Mouse (Mus musculus): ENCODE measurements at regions not wholly inside any gene's neighbourhood (a gene's known extent, or its start where the extent isn't known, plus 50 kb on each side); places are given as distances from the start of the nearest gene placed in this dataset.

DNA sequence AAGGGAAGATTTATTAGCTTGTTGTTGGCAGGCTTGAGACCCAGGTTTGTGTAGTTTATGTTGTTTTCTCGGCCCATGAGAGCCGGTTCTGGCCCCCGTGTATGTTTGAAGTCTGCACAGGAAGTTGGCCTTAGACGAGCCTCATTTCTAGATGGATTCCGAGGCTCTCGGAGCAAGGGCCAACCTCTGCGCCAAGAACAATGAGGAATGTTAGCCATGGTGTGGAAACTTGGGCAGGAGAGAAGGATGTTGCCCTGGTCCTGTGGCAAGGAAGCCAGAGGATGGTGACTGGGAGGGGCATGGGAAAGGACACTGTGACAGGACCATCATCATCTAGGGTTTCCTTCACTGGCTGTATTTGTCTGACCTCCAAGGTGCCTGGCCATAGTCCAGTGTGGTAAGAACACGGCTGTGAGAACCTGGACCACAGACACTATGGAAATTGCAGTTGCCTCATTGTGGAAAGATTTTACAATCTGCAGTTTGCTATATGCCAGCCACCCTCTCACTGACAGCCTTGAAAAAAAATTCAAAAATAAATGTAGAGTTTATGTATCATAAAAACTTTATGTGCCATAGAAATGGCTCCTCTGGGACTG lies 198.9 kb upstream of the Pik3r1 start:
- Histone ChIP-seq H3K9ac (replicated peaks) (no peak overlapping the region), H3K36me3 (no peaks in the 10 kb centered on the region), H3K4me2 (replicated peaks) (no peak overlapping the region), H3K27me3 (no peaks in the 10 kb centered on the region), H3K9me3 (no peaks in the 10 kb centered on the region), H3K27ac (replicated peaks) (no peak overlapping the region), H3K4me3 (no peak overlapping the region), H3K4me1 (no peaks in the 10 kb centered on the region)
- ATAC-seq (ENCODE audit: low FRiP score, low read depth), result no peak
- WGBS, result 91% methylated on average over 8 of the region's 8 CpGs

- no peak overlapping the region for H3K27ac ChIP-seq (replicated peaks)
- ATAC-seq (ENCODE audit: low FRiP score, low read depth), result no peak
- no peak overlapping the region for H3K4me3 ChIP-seq
- H3K36me3 ChIP-seq, result no peaks in the 10 kb centered on the region
- WGBS, result 66% methylated on average over 4 of the region's 4 CpGs
- H3K9ac ChIP-seq (replicated peaks), result no peak overlapping the region
- H3K4me2 ChIP-seq (replicated peaks), result no peak overlapping the region
- H3K27me3 ChIP-seq, result no peaks in the 10 kb centered on the region
- H3K4me1 ChIP-seq, result no peaks in the 10 kb centered on the region
- H3K9me3 ChIP-seq, result no peaks in the 10 kb centered on the region
Observed at GRCm38 (mm10) chr13:101967466-101967865, 199.4 kb upstream of the Pik3r1 start.

- Histone ChIP-seq H3K4me2 (replicated peaks) (no peak overlapping the region), H3K9ac (replicated peaks) (no peak overlapping the region), H3K4me1 (no peaks in the 10 kb centered on the region), H3K4me3 (no peak overlapping the region), H3K9me3 (no peaks in the 10 kb centered on the region), H3K27me3 (no peaks in the 10 kb centered on the region), H3K27ac (replicated peaks) (no peak overlapping the region), H3K36me3 (no peaks in the 10 kb centered on the region)
- 90% methylated on average over 4 of the region's 4 CpGs for WGBS
- no peak for ATAC-seq (ENCODE audit: low FRiP score, low read depth)
Observed at GRCm38 (mm10) chr13:101976766-101977165, 208.7 kb upstream of the Pik3r1 start.

- H3K4me3 ChIP-seq, result no peak overlapping the region
Observed at GRCm38 (mm10) chr13:101980171-101980835, 212.3 kb upstream of the Pik3r1 start.

DNA sequence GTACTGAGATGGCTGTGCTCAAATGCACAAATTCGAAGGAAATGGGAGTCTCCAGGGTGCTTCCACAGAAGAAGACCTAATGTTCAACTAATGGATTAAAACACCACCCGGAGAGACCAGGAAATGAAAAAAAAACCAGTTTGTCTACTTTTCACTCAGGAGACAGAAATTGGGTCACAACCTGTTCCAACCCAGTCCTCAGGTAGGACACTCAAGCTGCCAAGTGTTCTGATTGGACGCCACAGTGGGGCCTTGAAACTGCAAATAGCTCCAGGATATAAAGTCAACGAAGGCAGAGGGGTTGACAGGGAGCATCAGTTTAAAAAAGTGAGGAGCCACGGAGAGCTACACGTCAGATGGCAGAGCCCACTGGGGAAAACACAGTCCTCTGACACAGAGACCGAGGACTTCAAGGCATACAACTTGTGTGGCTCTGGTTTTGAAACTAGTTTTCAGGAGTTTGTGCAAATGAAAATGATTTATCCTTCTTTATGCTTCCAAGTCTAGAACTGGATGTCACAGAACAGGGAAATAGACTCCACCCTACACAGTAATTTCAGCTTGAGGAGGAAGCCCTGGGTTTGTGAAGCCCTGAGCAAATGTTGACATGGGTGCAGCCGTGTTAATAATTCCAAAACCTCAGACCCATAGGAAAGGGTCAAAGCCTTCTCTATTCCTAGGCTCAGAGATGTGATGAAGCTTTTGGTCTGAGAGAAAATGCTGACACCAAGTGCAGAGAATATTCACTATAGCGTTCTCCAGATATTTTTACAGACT lies 220.8 kb upstream of the Pik3r1 start:
- no peak for ATAC-seq (ENCODE audit: low FRiP score, low read depth)
- H3K4me2 ChIP-seq (replicated peaks), result no peak overlapping the region
- WGBS, result 90% methylated on average over 9 of the region's 9 CpGs

More at GRCm38 (mm10) chr13:101980171-101980835, 212.3 kb upstream of the Pik3r1 start:
- Histone ChIP-seq H3K4me2 (replicated peaks) (no peak overlapping the region), H3K9ac (replicated peaks) (no peak overlapping the region), H3K4me1 (no peaks in the 10 kb centered on the region), H3K27ac (replicated peaks) (no peak overlapping the region), H3K27me3 (no peaks in the 10 kb centered on the region), H3K36me3 (no peaks in the 10 kb centered on the region), H3K9me3 (0 out of 2 replicates have a peak, but pooled peaks cover 5% of the 10 kb centered on the region)
- no peak for ATAC-seq (ENCODE audit: low FRiP score, low read depth)
- 75% methylated on average over 4 of the region's 4 CpGs for WGBS

GRCm38 (mm10) chr13:101991729-101992128 lies 223.7 kb upstream of the Pik3r1 start:
- H3K4me2 ChIP-seq (replicated peaks), result no peak overlapping the region
- H3K4me1 ChIP-seq, result no peaks in the 10 kb centered on the region
- ATAC-seq (ENCODE audit: low FRiP score, low read depth), result no peak
- H3K4me3 ChIP-seq, result no peak overlapping the region
- H3K27ac ChIP-seq (replicated peaks), result no peak overlapping the region
- H3K9ac ChIP-seq (replicated peaks), result no peak overlapping the region
- H3K9me3 ChIP-seq, result no peaks in the 10 kb centered on the region
- WGBS, result 100% methylated on average over 1 of the region's 1 CpGs
- H3K36me3 ChIP-seq, result no peaks in the 10 kb centered on the region
- H3K27me3 ChIP-seq, result no peaks in the 10 kb centered on the region

More for the DNA sequence above, 220.8 kb upstream of the Pik3r1 start:
- Histone ChIP-seq H3K4me3 (no peak overlapping the region), H3K4me1 (no peaks in the 10 kb centered on the region), H3K27ac (replicated peaks) (no peak overlapping the region), H3K36me3 (no peaks in the 10 kb centered on the region), H3K27me3 (no peaks in the 10 kb centered on the region), H3K9ac (replicated peaks) (no peak overlapping the region), H3K9me3 (no peaks in the 10 kb centered on the region)

GRCm38 (mm10) chr13:101994779-101995178 lies 226.8 kb upstream of the Pik3r1 start:
- no peak overlapping the region for H3K27ac ChIP-seq (replicated peaks)
- no peak overlapping the region for H3K4me2 ChIP-seq (replicated peaks)
- no peaks in the 10 kb centered on the region for H3K27me3 ChIP-seq
- H3K4me1 ChIP-seq, result no peaks in the 10 kb centered on the region
- H3K9me3 ChIP-seq, result no peaks in the 10 kb centered on the region
- WGBS, result 66% methylated on average over 3 of the region's 3 CpGs
- ATAC-seq (ENCODE audit: low FRiP score, low read depth), result no peak
- no peak overlapping the region for H3K4me3 ChIP-seq
- H3K36me3 ChIP-seq, result no peaks in the 10 kb centered on the region
- H3K9ac ChIP-seq (replicated peaks), result no peak overlapping the region

DNA sequence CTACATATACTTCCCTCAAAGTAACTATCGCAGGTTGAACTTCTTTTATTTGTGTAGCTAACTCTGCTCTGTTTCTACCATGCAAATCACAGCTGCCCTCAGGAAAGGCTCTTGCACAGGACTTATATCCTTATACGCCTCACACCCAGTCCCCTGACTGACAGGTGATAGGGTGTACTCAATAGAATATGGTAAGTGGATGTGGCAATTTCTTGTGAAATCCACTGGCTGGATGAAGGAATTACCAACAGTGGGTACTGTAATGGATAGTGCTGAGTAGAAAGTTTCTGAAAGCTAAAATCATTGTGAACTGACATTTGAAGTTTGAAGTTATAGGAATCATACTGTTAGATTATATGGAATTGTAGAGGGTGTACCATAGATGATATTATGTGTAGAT lies 227.5 kb upstream of the Pik3r1 start:
- no peak for ATAC-seq (ENCODE audit: low FRiP score, low read depth)
- no peaks in the 10 kb centered on the region for H3K36me3 ChIP-seq
- no peak overlapping the region for H3K4me2 ChIP-seq (replicated peaks)
- H3K27me3 ChIP-seq, result no peaks in the 10 kb centered on the region
- no peak overlapping the region for H3K27ac ChIP-seq (replicated peaks)
- H3K4me1 ChIP-seq, result no peaks in the 10 kb centered on the region
- no peak overlapping the region for H3K9ac ChIP-seq (replicated peaks)
- WGBS, result 92% methylated on average over 2 of the region's 2 CpGs
- H3K4me3 ChIP-seq, result no peak overlapping the region
- no peaks in the 10 kb centered on the region for H3K9me3 ChIP-seq

- Histone ChIP-seq H3K27me3 (no peaks in the 10 kb centered on the region), H3K9ac (replicated peaks) (no peak overlapping the region), H3K4me2 (replicated peaks) (no peak overlapping the region), H3K4me1 (no peaks in the 10 kb centered on the region), H3K36me3 (no peaks in the 10 kb centered on the region), H3K9me3 (no peaks in the 10 kb centered on the region), H3K4me3 (no peak overlapping the region), H3K27ac (replicated peaks) (no peak overlapping the region)
- ATAC-seq (ENCODE audit: low FRiP score, low read depth), result no peak
- 90% methylated on average over 5 of the region's 5 CpGs for WGBS
Observed at GRCm38 (mm10) chr13:101996144-101996543, 228.1 kb upstream of the Pik3r1 start.

- Histone ChIP-seq H3K27ac (replicated peaks) (no peak overlapping the region), H3K9me3 (no peaks in the 10 kb centered on the region), H3K4me2 (replicated peaks) (no peak overlapping the region), H3K9ac (replicated peaks) (no peak overlapping the region), H3K36me3 (no peaks in the 10 kb centered on the region), H3K4me1 (no peaks in the 10 kb centered on the region), H3K27me3 (no peaks in the 10 kb centered on the region), H3K4me3 (no peak overlapping the region)
- ATAC-seq (ENCODE audit: low FRiP score, low read depth), result no peak
- 94% methylated on average over 2 of the region's 2 CpGs for WGBS
Observed at GRCm38 (mm10) chr13:101997415-101997814, 229.4 kb upstream of the Pik3r1 start.

- Histone ChIP-seq H3K9ac (replicated peaks) (no peak overlapping the region), H3K4me1 (no peaks in the 10 kb centered on the region), H3K27ac (replicated peaks) (no peak overlapping the region), H3K27me3 (no peaks in the 10 kb centered on the region), H3K36me3 (no peaks in the 10 kb centered on the region), H3K4me3 (no peak overlapping the region), H3K9me3 (no peaks in the 10 kb centered on the region), H3K4me2 (replicated peaks) (no peak overlapping the region)
- 88% methylated on average over 5 of the region's 5 CpGs for WGBS
- no peak for ATAC-seq (ENCODE audit: low FRiP score, low read depth)
Observed at GRCm38 (mm10) chr13:102006565-102006964, 238.5 kb upstream of the Pik3r1 start.

DNA sequence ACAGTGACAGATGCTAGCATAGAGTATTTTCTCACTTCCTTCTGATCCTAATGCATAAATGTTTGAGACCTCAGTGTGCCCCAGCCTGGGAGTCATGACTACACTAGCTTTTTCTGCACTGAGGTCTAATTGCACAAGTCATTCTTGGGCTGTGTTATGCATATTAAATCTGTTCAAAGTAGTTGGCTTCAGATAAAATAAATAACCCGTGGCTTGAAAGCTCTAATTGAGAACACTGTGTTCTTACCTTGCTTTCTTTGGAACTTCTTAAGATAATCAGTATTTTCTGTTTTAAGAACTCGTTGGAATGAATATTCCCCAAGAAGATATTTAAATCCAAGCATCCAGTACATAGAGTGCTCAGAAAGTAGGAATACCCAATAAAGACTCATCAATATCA lies 243.9 kb upstream of the Pik3r1 start:
- WGBS, result 75% methylated on average over 2 of the region's 2 CpGs
- ATAC-seq (ENCODE audit: low FRiP score, low read depth), result no peak
- Histone ChIP-seq H3K4me2 (replicated peaks) (no peak overlapping the region), H3K4me3 (no peak overlapping the region), H3K9me3 (no peaks in the 10 kb centered on the region), H3K9ac (replicated peaks) (no peak overlapping the region), H3K27ac (replicated peaks) (no peak overlapping the region), H3K27me3 (no peaks in the 10 kb centered on the region), H3K4me1 (no peaks in the 10 kb centered on the region), H3K36me3 (no peaks in the 10 kb centered on the region)

Data from midbrain, embryonic 12.5 days (tissue).